In genomic region chr5:93124031-93124826, GRCm38 (mm10) we compare ENCODE assay signal across 11 mouse cellular contexts. TPM values are rescaled to one million over a fixed set of nuclear protein-coding genes. Genes with fewer than 3 reads are reported as not detected.
DNase-seq lines count a peak whose midpoint lies in the region; ATAC-seq lines count a peak whose summit lies in the region.
"Had no signal": no experiment of that assay in that cellular context is flagged by ENCODE, and none has a peak within 500 bp of the region (broad histone marks: within the 10 kb centered on the region; RNA-seq: fewer than 3 reads in every experiment).

No protein-coding gene starts in this region.

- H3K9ac ChIP-seq in heart, embryonic 15.5 days: no peak overlapping the region
- H3K9ac ChIP-seq in embryonic facial prominence, embryonic 12.5 days: no peak overlapping the region
- H3K9ac ChIP-seq: liver, embryonic 13.5 days had no signal

- intact Hi-C loops in heart, postnatal 36 days (cut with DNase I): no loop called here

- H3K4me3 ChIP-seq in heart, embryonic 15.5 days: no peak overlapping the region
- H3K4me3 ChIP-seq in embryonic facial prominence, embryonic 12.5 days: no peak overlapping the region
- H3K4me3 ChIP-seq in limb, embryonic 10.5 days: 0 out of 2 replicates have a peak overlapping the region, but pooled peaks have one; percentile 3
- H3K4me3 ChIP-seq: liver, embryonic 13.5 days had no signal

- H3K27ac ChIP-seq in heart, embryonic 15.5 days: peak overlapping the region; percentile 27
- peak overlapping the region; percentile 51 for H3K27ac ChIP-seq in embryonic facial prominence, embryonic 12.5 days
- H3K27ac ChIP-seq in limb, embryonic 10.5 days: peak overlapping the region; percentile 68
- H3K27ac ChIP-seq: liver, embryonic 13.5 days had no signal

- no peaks in the 10 kb centered on the region for H3K9me3 ChIP-seq in heart, embryonic 15.5 days (replicated peaks)
- no peaks in the 10 kb centered on the region for H3K9me3 ChIP-seq in embryonic facial prominence, embryonic 12.5 days
- no peaks in the 10 kb centered on the region for H3K9me3 ChIP-seq in limb, embryonic 10.5 days (replicated peaks)
- H3K9me3 ChIP-seq: liver, embryonic 13.5 days had no signal

- peaks cover 57% of the 10 kb centered on the region for H3K4me1 ChIP-seq in heart, embryonic 15.5 days (replicated peaks)
- H3K4me1 ChIP-seq in embryonic facial prominence, embryonic 12.5 days: peaks cover 67% of the 10 kb centered on the region
- H3K4me1 ChIP-seq in limb, embryonic 10.5 days: peaks cover 77% of the 10 kb centered on the region

- H3K4me2 ChIP-seq in heart, embryonic 15.5 days: no peak overlapping the region
- no peak overlapping the region for H3K4me2 ChIP-seq in embryonic facial prominence, embryonic 12.5 days (replicated peaks)
- H3K4me2 ChIP-seq: liver, embryonic 13.5 days had no signal

- H3K27me3 ChIP-seq in heart, embryonic 15.5 days: no peaks in the 10 kb centered on the region
- H3K27me3 ChIP-seq in embryonic facial prominence, embryonic 12.5 days: no peaks in the 10 kb centered on the region
- no peaks in the 10 kb centered on the region for H3K27me3 ChIP-seq in limb, embryonic 10.5 days (ENCODE audit: low read depth, poor library complexity, severe bottlenecking)
- H3K27me3 ChIP-seq: liver, embryonic 13.5 days had no signal

- ATAC-seq in heart, embryonic 15.5 days (replicated peaks; ENCODE audit: insufficient number of reproducible peaks, insufficient read depth, low FRiP score, low read depth): 0 out of 2 replicates have a peak, but pooled peaks have one; percentile 21
- peak; percentile 54; the same call in 1 of the 2 replicates for ATAC-seq in embryonic facial prominence, embryonic 12.5 days (ENCODE audit: insufficient number of reproducible peaks, insufficient read depth, low FRiP score, low TSS enrichment)

- WGBS in heart, embryonic 15.5 days: 55% methylated on average over 9 of the region's 9 CpGs
- WGBS in embryonic facial prominence, embryonic 12.5 days: 36% methylated on average over 9 of the region's 9 CpGs
- 47% methylated on average over 9 of the region's 9 CpGs for WGBS in limb, embryonic 10.5 days

- no peak for DNase-seq in heart, postnatal 36 days
- peak; percentile 60 for DNase-seq in 3T3-L1 (ENCODE audit: low read depth, low spot score)
- DNase-seq in limb, embryonic 10.5 days (ENCODE audit: low spot score): no peak
- DNase-seq in frontal cortex, postnatal 10 days (ENCODE audit: low spot score in 2 of 2): no peak
- no peak for DNase-seq in right cerebral cortex, postnatal 10 days (ENCODE audit: low spot score in 2 of 2)
- no peak for DNase-seq in gastrocnemius, adult 18-20 months (ENCODE audit: low spot score)
- DNase-seq: gastrocnemius, postnatal 36 days; liver, embryonic 13.5 days; thymus, postnatal 25 days had no signal

- no peaks in the 10 kb centered on the region for H3K36me3 ChIP-seq in heart, embryonic 15.5 days
- H3K36me3 ChIP-seq in embryonic facial prominence, embryonic 12.5 days: no peaks in the 10 kb centered on the region
- peaks cover 11% of the 10 kb centered on the region; the same call in 1 of the 2 replicates for H3K36me3 ChIP-seq in limb, embryonic 10.5 days
- H3K36me3 ChIP-seq: liver, embryonic 13.5 days had no signal

RNA-seq across cellular contexts. Expression of gene Sept11, which starts 31.0 kb away (rescaled TPM):
- 79.0 and 94.5 TPM in 2 replicates for polyA plus RNA-seq in heart, embryonic 15.5 days (2015; fragmentation: Nextera tagmentation; extraction: Ambion mirVana)
- 10 to 100 TPM; 29.9 to 32.5 TPM for total RNA-seq in heart, postnatal 36 days (2021)
- 248 and 263 TPM in 2 replicates for polyA plus RNA-seq in embryonic facial prominence, embryonic 12.5 days (2016; fragmentation: Nextera tagmentation; extraction: Ambion mirVana)
- 340 and 390 TPM in 2 replicates for polyA plus RNA-seq in limb, embryonic 10.5 days (2016; fragmentation: Nextera tagmentation; extraction: Ambion mirVana)
- 100 to 1,000 TPM in 1 of 2 experiments, 10 to 100 TPM in 1; 92.9 to 103 TPM for total RNA-seq in gastrocnemius, adult 18-20 months (2021)
